Mouse (Mus musculus) limb, embryonic 14.5 days (tissue): ENCODE results near the gene Gm48552. TPM values are rescaled to one million over a fixed set of nuclear protein-coding genes. Genes with fewer than 3 reads are reported as not detected.

Source experiments
- ATAC-seq: fragments of 200-750 bp; cut with Nextera tagmentation; 2 replicates; pipeline ENCODE4 v1.8.0; 2017; ENCODE audit warnings: low read depth, moderate number of reproducible peaks, moderate TSS enrichment; ENCODE audit not compliant: low FRiP score
- DNase-seq: peaks from one replicate; pipeline ENCODE4 v3.0.0-alpha.2; 2015; ENCODE audit warnings: low spot score
- H3K27ac ChIP-seq: fragments of 300-500 bp; sonication (generic); replicated peaks from 2 replicates; pipeline ENCODE4 v1.5.1; 2014; ENCODE audit warnings: low read depth, mild to moderate bottlenecking, low read length, moderate library complexity, mixed read lengths
- H3K27me3 ChIP-seq: fragments of 300-500 bp; sonication (generic); 2 replicates; pipeline ENCODE4 v1.6.1; 2014; ENCODE audit warnings: low read length, mixed read lengths; ENCODE audit not compliant: control insufficient read depth, insufficient read depth
- H3K36me3 ChIP-seq: fragments of 300-500 bp; sonication (generic); 2 replicates; pipeline ENCODE4 v1.6.1; 2014; ENCODE audit warnings: mild to moderate bottlenecking, low read length, moderate library complexity, mixed read lengths; ENCODE audit not compliant: control insufficient read depth, insufficient read depth
- H3K4me1 ChIP-seq: fragments of 300-500 bp; sonication (generic); 2 replicates; pipeline ENCODE4 v1.6.1; 2014; ENCODE audit warnings: antibody characterized with exemption, low read length, mixed read lengths; ENCODE audit not compliant: control insufficient read depth, insufficient read depth
- H3K4me2 ChIP-seq: fragments of 300-500 bp; sonication (generic); replicated peaks from 2 replicates; pipeline ENCODE4 v1.6.1; 2014; ENCODE audit warnings: low read depth, mild to moderate bottlenecking, low read length, moderate library complexity; ENCODE audit not compliant: severe bottlenecking
- H3K4me3 ChIP-seq: fragments of 300-500 bp; sonication (generic); replicated peaks from 2 replicates; pipeline ENCODE4 v1.5.1; 2014; ENCODE audit warnings: low read length
- H3K9ac ChIP-seq: fragments of 300-500 bp; sonication (generic); 2 replicates; pipeline ENCODE4 v1.6.1; 2014; ENCODE audit warnings: mild to moderate bottlenecking, low read depth, low read length, moderate library complexity; ENCODE audit not compliant: severe bottlenecking
- H3K9me3 ChIP-seq: fragments of 300-500 bp; sonication (generic); 2 replicates; pipeline ENCODE4 v1.6.1; 2016; ENCODE audit warnings: low read length; ENCODE audit not compliant: control insufficient read depth
- POLR2A ChIP-seq: fragments of 200-500 bp; IDR thresholded peaks from 2 replicates; pipeline ENCODE4 v1.8.0; 2012; ENCODE audit warnings: inconsistent platforms, mild to moderate bottlenecking, moderate library complexity, borderline replicate concordance; ENCODE audit not compliant: insufficient read depth, insufficient read length; ENCODE audit errors: extremely low read depth
- WGBS: fragments of 180-500 bp; shearing (Covaris S2); extraction: QIAGEN DNeasy Blood & Tissue Kit; methylation state at CpG from one replicate; pipeline ENCODE4 v1.1.7; 2014; 5-methylcytosine and 5-hydroxymethylcytosine counted together
- polyA plus RNA-seq, 2 experiments: library from polyadenylated mRNA; depleted of rRNA in 1 of 2; stranded (reverse) in 1 of 2; unstranded in 1 of 2; fragments of >200 nt; fragmentation: Nextera tagmentation in 1 of 2; extraction: Ambion mirVana in 1 of 2; gene quantifications; 2 replicates each; pipeline versions ENCODE4 v1.2.1 to v1.2.3; 2012 to 2014

Gene Gm48552
- polyA plus RNA-seq, 2 experiments = 0.99 to 6.8 TPM

- ATAC-seq (peak; percentile 20), DNase-seq (peak; percentile 29)
- H3K4me2 ChIP-seq = peak within 1 kb of the TSS; percentile 85
- H3K27ac ChIP-seq = peak within 1 kb of the TSS; percentile 55; the same call in 1 of the 2 replicates
- peak within 1 kb of the TSS; percentile 89 for H3K4me3 ChIP-seq
- under 1% methylated on average over 24 of the region's 59 CpGs for WGBS
- TF ChIP-seq POLR2A = 0 out of 2 replicates have a peak, but pooled peaks have one; percentile 51
- H3K9ac ChIP-seq = peak within 1 kb of the TSS; percentile 89
- H3K9me3 ChIP-seq = no peaks in the 10 kb centered on the region
- no peaks in the 10 kb centered on the region for H3K27me3 ChIP-seq
- H3K36me3 ChIP-seq = peaks cover 20% of the 10 kb centered on the region
- H3K4me1 ChIP-seq = peaks cover 15% of the 10 kb centered on the region
Measured at GRCm38 (mm10) chr10:81377793-81378552, 10.8 kb upstream of the Gm48552 start, which contains the start of gene Fzr1. TSS of gene Fzr1 (minus strand) at chr10:81378516.

GRCm38 (mm10) chr10:81378553-81379182 is 10.1 kb upstream of the Gm48552 start:
- 0 out of 2 replicates have a peak, but pooled peaks have one; percentile 52 for TF ChIP-seq POLR2A
- H3K36me3 ChIP-seq = peaks cover 14% of the 10 kb centered on the region
- no peaks in the 10 kb centered on the region for H3K27me3 ChIP-seq
- H3K4me3 ChIP-seq = peak overlapping the region; percentile 89
- ATAC-seq (peak; percentile 95), DNase-seq (peak; percentile 100)
- H3K9ac ChIP-seq = peak overlapping the region; percentile 89
- under 1% methylated on average over 41 of the region's 46 CpGs for WGBS
- peak overlapping the region; percentile 55; the same call in 1 of the 2 replicates for H3K27ac ChIP-seq
- H3K9me3 ChIP-seq = no peaks in the 10 kb centered on the region
- H3K4me1 ChIP-seq = peaks cover 15% of the 10 kb centered on the region
- peak overlapping the region; percentile 85 for H3K4me2 ChIP-seq

GRCm38 (mm10) chr10:81379183-81379553 is 9.6 kb upstream of the Gm48552 start:
- Histone ChIP-seq H3K27me3 (no peaks in the 10 kb centered on the region), H3K9ac (peak overlapping the region; percentile 44), H3K9me3 (no peaks in the 10 kb centered on the region), H3K4me3 (peak overlapping the region; percentile 49), H3K36me3 (peaks cover 9% of the 10 kb centered on the region), H3K27ac (peak overlapping the region; percentile 55; the same call in 1 of the 2 replicates), H3K4me2 (peak overlapping the region; percentile 59), H3K4me1 (peaks cover 15% of the 10 kb centered on the region)
- 62% methylated on average over 3 of the region's 3 CpGs for WGBS
- no peak for DNase-seq
- no peak for TF ChIP-seq POLR2A
- ATAC-seq = no peak

GRCm38 (mm10) chr10:81379809-81380378 is 8.9 kb upstream of the Gm48552 start:
- no peak overlapping the region for H3K9ac ChIP-seq
- no peak overlapping the region for H3K27ac ChIP-seq
- H3K9me3 ChIP-seq = no peaks in the 10 kb centered on the region
- no peak overlapping the region for H3K4me2 ChIP-seq
- no peaks in the 10 kb centered on the region for H3K27me3 ChIP-seq
- peaks cover 16% of the 10 kb centered on the region for H3K4me1 ChIP-seq
- peaks cover 7% of the 10 kb centered on the region for H3K36me3 ChIP-seq
- 90% methylated on average over 6 of the region's 6 CpGs for WGBS
- no peak for TF ChIP-seq POLR2A
- DNase-seq (no peak), ATAC-seq (no peak)
- no peak overlapping the region for H3K4me3 ChIP-seq

GRCm38 (mm10) chr10:81382039-81382438 is 6.8 kb upstream of the Gm48552 start:
- H3K9ac ChIP-seq = no peak overlapping the region
- H3K27ac ChIP-seq = no peak overlapping the region
- TF ChIP-seq POLR2A = no peak
- DNase-seq (no peak), ATAC-seq (no peak)
- H3K4me2 ChIP-seq = no peak overlapping the region
- H3K36me3 ChIP-seq = peaks cover 15% of the 10 kb centered on the region
- H3K9me3 ChIP-seq = no peaks in the 10 kb centered on the region
- H3K27me3 ChIP-seq = no peaks in the 10 kb centered on the region
- WGBS = 80% methylated on average over 5 of the region's 5 CpGs
- peaks cover 14% of the 10 kb centered on the region for H3K4me1 ChIP-seq
- H3K4me3 ChIP-seq = no peak overlapping the region
